In the genomic region with DNA sequence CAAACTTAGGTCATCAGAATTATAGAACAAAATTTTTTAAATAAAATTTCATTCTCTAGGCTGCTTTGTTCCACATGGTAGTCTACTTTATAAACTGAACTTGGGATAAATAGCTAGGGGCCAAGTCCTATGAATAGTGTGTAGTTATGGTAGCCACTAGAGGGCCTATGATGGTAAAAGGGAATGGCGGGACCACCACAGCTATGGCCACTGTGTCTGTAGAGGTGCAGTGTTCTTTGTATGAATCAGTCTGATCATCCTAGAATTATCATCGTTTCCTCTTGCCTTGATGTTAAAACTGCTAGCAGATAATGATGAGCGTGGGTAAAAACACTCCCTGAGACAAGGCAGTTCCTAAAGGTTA, we compare ENCODE assay signal across 8 mouse cellular contexts. TPM values are rescaled to one million over a fixed set of nuclear protein-coding genes. Genes with fewer than 3 reads are reported as not detected.
DNase-seq lines count a peak whose midpoint lies in the region; ATAC-seq and TF ChIP-seq lines count a peak whose summit lies in the region.

No protein-coding gene starts in this region.

- WGBS in heart, postnatal 0 days = 35% methylated on average over 3 of the region's 3 CpGs
- WGBS in lung, embryonic 16.5 days = 34% methylated on average over 3 of the region's 3 CpGs

- peak; percentile 43 for DNase-seq in heart, postnatal 0 days (ENCODE audit: low spot score)
- no peak for DNase-seq in heart, postnatal 14 days
- peak; percentile 73 for DNase-seq in ZHBTc4 (ENCODE audit: low read depth, low spot score)
- peak; percentile 48 for DNase-seq in forelimb bud, embryonic 11.5 days (ENCODE audit: low read depth, low spot score)
- DNase-seq in spleen, adult 18-20 months = no peak
- no peak for DNase-seq in spleen, postnatal 36 days (ENCODE audit: low spot score in 2 of 2)
- no peak for DNase-seq in B cell, adult 2 months

- TF ChIP-seq CTCF in heart, postnatal 0 days (IDR thresholded peaks at IDR 0.05; ENCODE audit: low read depth) = peak; percentile 42

- H3K4me2 ChIP-seq in heart, postnatal 0 days (ENCODE audit: low read depth, low read length) = peak overlapping the region; percentile 57
- H3K4me2 ChIP-seq in lung, embryonic 16.5 days (ENCODE audit: low read depth, low read length) = peak overlapping the region; percentile 62

- peak overlapping the region; percentile 49 for H3K9ac ChIP-seq in heart, postnatal 0 days (replicated peaks; ENCODE audit: low read depth, low read length)
- H3K9ac ChIP-seq in lung, embryonic 16.5 days (ENCODE audit: low read length) = peak overlapping the region; percentile 78

- peaks cover 69% of the 10 kb centered on the region for H3K36me3 ChIP-seq in heart, postnatal 0 days (replicated peaks; ENCODE audit: control insufficient read depth, insufficient read depth, low read length)
- peaks cover 42% of the 10 kb centered on the region for H3K36me3 ChIP-seq in lung, embryonic 16.5 days (ENCODE audit: control insufficient read depth, insufficient read depth, low read length)

- peak; percentile 60 for ATAC-seq in heart, postnatal 0 days (ENCODE audit: insufficient read depth, low read depth)
- peak; percentile 65 for ATAC-seq in lung, embryonic 16.5 days (ENCODE audit: low read depth)

- H3K27me3 ChIP-seq in heart, postnatal 0 days (ENCODE audit: control insufficient read depth, insufficient read depth, low read length) = no peaks in the 10 kb centered on the region
- H3K27me3 ChIP-seq in lung, embryonic 16.5 days (ENCODE audit: control insufficient read depth, insufficient read depth, low read depth, low read length) = no peaks in the 10 kb centered on the region

- peak overlapping the region; percentile 81 for H3K27ac ChIP-seq in heart, postnatal 0 days (ENCODE audit: low read depth)
- peak overlapping the region; percentile 79 for H3K27ac ChIP-seq in lung, embryonic 16.5 days (ENCODE audit: low read length)

- peaks cover 11% of the 10 kb centered on the region for H3K4me1 ChIP-seq in heart, postnatal 0 days (ENCODE audit: control insufficient read depth, insufficient read depth)
- peaks cover 9% of the 10 kb centered on the region for H3K4me1 ChIP-seq in lung, embryonic 16.5 days (replicated peaks; ENCODE audit: control insufficient read depth, insufficient read depth, low read length)

- intact Hi-C loops in heart, postnatal 14 days (cut with DNase I) = no loop called here

- no peaks in the 10 kb centered on the region for H3K9me3 ChIP-seq in heart, postnatal 0 days (replicated peaks; ENCODE audit: control insufficient read depth, low read length)
- no peaks in the 10 kb centered on the region for H3K9me3 ChIP-seq in lung, embryonic 16.5 days (ENCODE audit: control insufficient read depth, low read length)

- no peak for TF ChIP-seq EP300 in heart, postnatal 0 days (IDR thresholded peaks at IDR 0.05; ENCODE audit: low read depth)

- peak overlapping the region; percentile 62 for H3K4me3 ChIP-seq in heart, postnatal 0 days (ENCODE audit: low read depth, low read length)
- H3K4me3 ChIP-seq in lung, embryonic 16.5 days (ENCODE audit: low read length) = peak overlapping the region; percentile 63

RNA-seq across cellular contexts. Expression of gene Snapc5, which starts 0.5 kb away (rescaled TPM):
- total RNA-seq in heart, postnatal 0 days (2014; rRNA removed; ENCODE audit: low replicate concordance) = 2.5 and 4.2 TPM in 2 replicates
- 31.7 and 32.0 TPM in 2 replicates for polyA plus RNA-seq in heart, postnatal 0 days (2015; fragmentation: Nextera tagmentation; extraction: Ambion mirVana)
- 10 to 100 TPM; 20.0 to 22.9 TPM for total RNA-seq in heart, postnatal 14 days (2021)
- polyA plus RNA-seq in lung, embryonic 16.5 days (2015; fragmentation: Nextera tagmentation; extraction: Ambion mirVana) = 28.5 and 34.2 TPM in 2 replicates

RNA-seq across cellular contexts. Expression of gene Rpl4, which starts 5.4 kb away (rescaled TPM):
- total RNA-seq in heart, postnatal 0 days (2014; rRNA removed; ENCODE audit: low replicate concordance) = 667 and 760 TPM in 2 replicates
- 537 and 545 TPM in 2 replicates for polyA plus RNA-seq in heart, postnatal 0 days (2015; fragmentation: Nextera tagmentation; extraction: Ambion mirVana)
- 100 to 1,000 TPM; 461 to 503 TPM for total RNA-seq in heart, postnatal 14 days (2021)
- polyA plus RNA-seq in lung, embryonic 16.5 days (2015; fragmentation: Nextera tagmentation; extraction: Ambion mirVana) = 1,101 and 1,112 TPM in 2 replicates

RNA-seq across cellular contexts. Expression of gene Zwilch, which starts 5.7 kb away (rescaled TPM):
- total RNA-seq in heart, postnatal 0 days (2014; rRNA removed; ENCODE audit: low replicate concordance) = 9.8 and 28.8 TPM in 2 replicates
- 3.8 and 4.9 TPM in 2 replicates for polyA plus RNA-seq in heart, postnatal 0 days (2015; fragmentation: Nextera tagmentation; extraction: Ambion mirVana)
- 1 to 10 TPM; 1.9 to 3.8 TPM for total RNA-seq in heart, postnatal 14 days (2021)
- 27.9 and 28.5 TPM in 2 replicates for polyA plus RNA-seq in lung, embryonic 16.5 days (2015; fragmentation: Nextera tagmentation; extraction: Ambion mirVana)

RNA-seq across cellular contexts. Expression of gene Uchl4, which starts 56.4 kb away (rescaled TPM):
- total RNA-seq in heart, postnatal 0 days (2014; rRNA removed; ENCODE audit: low replicate concordance) = not detected in 2 replicates
- polyA plus RNA-seq in heart, postnatal 0 days (2015; fragmentation: Nextera tagmentation; extraction: Ambion mirVana) = 0.75 and 1.1 TPM in 2 replicates
- 1 to 10 TPM; 1.2 to 1.6 TPM for total RNA-seq in heart, postnatal 14 days (2021)
- polyA plus RNA-seq in lung, embryonic 16.5 days (2015; fragmentation: Nextera tagmentation; extraction: Ambion mirVana) = 1.4 and 3.9 TPM in 2 replicates

Comparison
In these comparisons a context has a peak if more than half of its experiments do, and no peak if none do; other contexts are left out.
1. DNase-seq: peak in heart, postnatal 0 days (single experiment), ZHBTc4 (single experiment) and forelimb bud, embryonic 11.5 days (single experiment); none in heart, postnatal 14 days (0 of 2), spleen, adult 18-20 months (0 of 2), spleen, postnatal 36 days (0 of 2) and B cell, adult 2 months (0 of 2).